Mouse (Mus musculus) neutrophil, adult 59 days (primary cell): ENCODE measurements around the gene Gphb5. TPM values are rescaled to one million over a fixed set of nuclear protein-coding genes. Genes with fewer than 3 reads are reported as not detected.

Experiments
- total RNA-seq, 2 experiments: library from RNA; stranded (reverse); gene quantifications; 1 replicate in 1 of 2; 2 replicates in 1 of 2; pipeline ENCODE4 v1.2.4; 2023

Gphb5 gene
- total RNA-seq = not detected

DNA sequence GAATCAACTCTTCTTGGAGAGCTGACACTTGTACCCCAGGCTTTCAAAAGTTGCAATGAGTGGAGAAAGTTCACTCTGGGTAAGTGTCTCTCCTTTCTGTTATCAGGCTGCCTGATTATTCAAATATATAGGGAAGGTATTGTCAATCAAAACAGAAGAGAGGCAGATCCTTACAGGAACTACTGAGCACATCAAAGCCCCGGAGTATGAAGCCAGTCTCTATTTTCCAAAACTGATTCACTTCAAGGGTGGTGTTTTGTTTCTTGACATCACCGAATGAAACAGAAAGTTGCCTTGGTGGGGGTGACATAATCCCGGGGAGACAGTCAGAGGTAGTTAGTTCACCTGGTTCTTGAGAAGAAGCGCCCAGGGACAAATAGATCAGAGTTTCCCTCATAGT lies at the start of gene Gphb5:
Gene Gphb5 (minus strand): TSS at position 101 of the 400 bp plus-strand sequence.

Other genes starting within 250 kb of the Gphb5 start
- gene Kcnh5, start 239.4 kb downstream of the Gphb5 start, total RNA-seq = not detected
- under 1 TPM; 0.60 to 0.67 TPM for gene Rhoj, start 108.5 kb downstream of the Gphb5 start, total RNA-seq
- gene Ppp2r5e, start 179.5 kb upstream of the Gphb5 start, total RNA-seq = 10 to 100 TPM; 38.3 to 39.4 TPM